11 mouse cellular contexts compared by ENCODE assay signal in the genomic region with DNA sequence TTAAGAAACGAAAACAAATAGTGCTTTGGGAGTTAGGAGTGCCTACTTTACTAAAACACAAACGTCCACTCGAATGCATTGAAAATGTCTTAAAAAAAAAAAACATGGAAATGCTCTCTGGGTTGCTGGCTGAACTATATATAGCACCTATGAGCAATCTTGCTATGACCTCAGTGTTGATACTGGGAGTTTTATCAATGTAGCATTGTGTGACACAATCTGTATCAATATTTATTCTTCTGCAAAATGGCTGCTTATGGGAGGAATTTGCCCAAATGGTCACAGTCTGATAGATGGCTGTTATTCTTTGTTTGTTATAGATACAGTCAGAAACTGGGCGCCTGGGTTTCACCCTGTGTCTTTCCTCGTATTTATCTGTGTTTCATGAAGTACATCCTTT. TPM values are rescaled to one million over a fixed set of nuclear protein-coding genes. Genes with fewer than 3 reads are reported as not detected.
"Had no signal": no experiment of that assay in that cellular context is flagged by ENCODE, and none has a peak within 500 bp of the region (broad histone marks: within the 10 kb centered on the region; RNA-seq: fewer than 3 reads in every experiment).

No protein-coding gene starts in this region.

- H3K27ac ChIP-seq: liver, embryonic 13.5 days; liver, embryonic 15.5 days; macrophage; midbrain, embryonic 13.5 days; midbrain, embryonic 15.5 days; neural tube, embryonic 12.5 days had no signal

- H3K4me2 ChIP-seq: liver, embryonic 13.5 days; liver, embryonic 15.5 days; lung, embryonic 14.5 days; midbrain, embryonic 11.5 days; midbrain, embryonic 13.5 days; midbrain, embryonic 15.5 days; neural tube, embryonic 12.5 days had no signal

- H3K4me1 ChIP-seq: megakaryocyte, embryonic 14.5 days; midbrain, embryonic 13.5 days; midbrain, embryonic 15.5 days; neural tube, embryonic 12.5 days had no signal

- H3K27me3 ChIP-seq: liver, embryonic 13.5 days; liver, embryonic 15.5 days; midbrain, embryonic 13.5 days; midbrain, embryonic 15.5 days; neural tube, embryonic 12.5 days had no signal

- ATAC-seq: midbrain, embryonic 13.5 days; midbrain, embryonic 15.5 days had no signal

- H3K9me3 ChIP-seq: liver, embryonic 15.5 days; midbrain, embryonic 13.5 days; midbrain, embryonic 15.5 days; neural tube, embryonic 12.5 days had no signal

- H3K9ac ChIP-seq: liver, embryonic 13.5 days; liver, embryonic 15.5 days; lung, embryonic 14.5 days; midbrain, embryonic 13.5 days; midbrain, embryonic 15.5 days; neural tube, embryonic 12.5 days had no signal

- H3K36me3 ChIP-seq: liver, embryonic 13.5 days; liver, embryonic 15.5 days; midbrain, embryonic 13.5 days; midbrain, embryonic 15.5 days; neural tube, embryonic 12.5 days had no signal

- H3K4me3 ChIP-seq: liver, embryonic 13.5 days; liver, embryonic 15.5 days; megakaryocyte, embryonic 14.5 days; midbrain, embryonic 13.5 days; midbrain, embryonic 15.5 days; neural tube, embryonic 12.5 days had no signal

RNA-seq across cellular contexts. Expression of gene Hsd17b2, which starts 56.2 kb away (rescaled TPM):
- polyA plus RNA-seq: lung, embryonic 16.5 days; macrophage; midbrain, embryonic 11.5 days; midbrain, embryonic 15.5 days; neural tube, embryonic 12.5 days; spleen, adult 2 months had no signal
